Mouse (Mus musculus): Measurements from ENCODE around the gene Ddx49. TPM values are rescaled to one million over a fixed set of nuclear protein-coding genes. Genes with fewer than 3 reads are reported as not detected.
A peak's percentile ranks its signal among the peaks of the same experiment; 100 is the strongest.

The Ddx49 gene
- 44.5 and 48.0 TPM in 2 replicates for polyA plus RNA-seq (2015; fragmentation: Nextera tagmentation; extraction: Ambion mirVana)

GRCm38 (mm10) chr8:70302358-70302890 lies at the start of gene Ddx49, which contains the start of gene Cope:
Gene Ddx49, minus strand, starts transcription at chr8:70302489.
Gene Cope, plus strand, starts transcription at chr8:70302518.
- peak within 1 kb of the TSS; percentile 55 for H3K9ac ChIP-seq
- peak; percentile 92 for ATAC-seq (replicated peaks)
- H3K4me1 ChIP-seq: peaks cover 30% of the 10 kb centered on the region
- no peaks in the 10 kb centered on the region for H3K27me3 ChIP-seq (replicated peaks)
- under 1% methylated on average over 40 of the region's 40 CpGs for WGBS
- peak within 1 kb of the TSS; percentile 85 for H3K4me3 ChIP-seq
- H3K36me3 ChIP-seq (replicated peaks): peaks cover 20% of the 10 kb centered on the region; the same call in 1 of the 2 replicates
- H3K27ac ChIP-seq: peak within 1 kb of the TSS; percentile 76
- H3K4me2 ChIP-seq: peak within 1 kb of the TSS; percentile 85
- H3K9me3 ChIP-seq: no peaks in the 10 kb centered on the region

GRCm38 (mm10) chr8:70352000-70352384 lies 49.7 kb upstream of the Ddx49 start:
- H3K27ac ChIP-seq: no peak overlapping the region
- peaks cover 51% of the 10 kb centered on the region for H3K4me1 ChIP-seq

GRCm38 (mm10) chr8:70351035-70351999 lies 49.0 kb upstream of the Ddx49 start:
- H3K27ac ChIP-seq: no peak overlapping the region
- H3K36me3 ChIP-seq (replicated peaks): no peaks in the 10 kb centered on the region
- no peak for ATAC-seq (replicated peaks)
- H3K4me2 ChIP-seq: peak overlapping the region; percentile 97
- peaks cover 51% of the 10 kb centered on the region for H3K4me1 ChIP-seq
- H3K4me3 ChIP-seq: peak overlapping the region; percentile 96
- H3K27me3 ChIP-seq (replicated peaks): no peaks in the 10 kb centered on the region
- WGBS: 58% methylated on average over 15 of the region's 15 CpGs
- no peaks in the 10 kb centered on the region for H3K9me3 ChIP-seq
- H3K9ac ChIP-seq: peak overlapping the region; percentile 91

More at GRCm38 (mm10) chr8:70352000-70352384, 49.7 kb upstream of the Ddx49 start:
- WGBS: 38% methylated on average over 3 of the region's 3 CpGs
- Histone ChIP-seq H3K4me2 (peak overlapping the region; percentile 97), H3K27me3 (replicated peaks) (no peaks in the 10 kb centered on the region), H3K4me3 (peak overlapping the region; percentile 96), H3K36me3 (replicated peaks) (no peaks in the 10 kb centered on the region), H3K9me3 (no peaks in the 10 kb centered on the region), H3K9ac (peak overlapping the region; percentile 91)
- no peak for ATAC-seq (replicated peaks)

- ATAC-seq (replicated peaks): no peak
- 74% methylated on average over 1 of the region's 1 CpGs for WGBS
- Histone ChIP-seq H3K4me2 (no peak overlapping the region), H3K9me3 (no peaks in the 10 kb centered on the region), H3K4me1 (peaks cover 42% of the 10 kb centered on the region), H3K9ac (no peak overlapping the region), H3K36me3 (replicated peaks) (peaks cover 3% of the 10 kb centered on the region; the same call in 1 of the 2 replicates), H3K4me3 (no peak overlapping the region), H3K27me3 (replicated peaks) (no peaks in the 10 kb centered on the region), H3K27ac (no peak overlapping the region)
These were observed 45.7 kb upstream of the Ddx49 start for GRCm38 (mm10) chr8:70347860-70348420.

GRCm38 (mm10) chr8:70347443-70347842 lies 45.2 kb upstream of the Ddx49 start:
- no peaks in the 10 kb centered on the region for H3K9me3 ChIP-seq
- ATAC-seq (replicated peaks): no peak
- no peaks in the 10 kb centered on the region for H3K27me3 ChIP-seq (replicated peaks)
- WGBS: 89% methylated on average over 4 of the region's 4 CpGs
- peaks cover 42% of the 10 kb centered on the region for H3K4me1 ChIP-seq
- H3K4me2 ChIP-seq: no peak overlapping the region
- no peak overlapping the region for H3K4me3 ChIP-seq
- H3K36me3 ChIP-seq (replicated peaks): peaks cover 5% of the 10 kb centered on the region; the same call in 1 of the 2 replicates
- no peak overlapping the region for H3K9ac ChIP-seq
- no peak overlapping the region for H3K27ac ChIP-seq

- no peak overlapping the region for H3K27ac ChIP-seq
- H3K36me3 ChIP-seq (replicated peaks): peaks cover 18% of the 10 kb centered on the region; the same call in 1 of the 2 replicates
- no peak overlapping the region for H3K4me2 ChIP-seq
- H3K9ac ChIP-seq: no peak overlapping the region
- WGBS: 90% methylated on average over 2 of the region's 2 CpGs
- no peak for ATAC-seq (replicated peaks)
- H3K9me3 ChIP-seq: no peaks in the 10 kb centered on the region
- H3K27me3 ChIP-seq (replicated peaks): no peaks in the 10 kb centered on the region
- peaks cover 11% of the 10 kb centered on the region for H3K4me1 ChIP-seq
- H3K4me3 ChIP-seq: no peak overlapping the region
These were observed 42.0 kb upstream of the Ddx49 start for GRCm38 (mm10) chr8:70344279-70344678.

- peaks cover 23% of the 10 kb centered on the region; the same call in 1 of the 2 replicates for H3K36me3 ChIP-seq (replicated peaks)
These were observed 41.4 kb upstream of the Ddx49 start for GRCm38 (mm10) chr8:70343696-70344095.

GRCm38 (mm10) chr8:70343076-70343475 lies 40.8 kb upstream of the Ddx49 start:
- ATAC-seq (replicated peaks): no peak
- no peak overlapping the region for H3K9ac ChIP-seq
- no peaks in the 10 kb centered on the region for H3K9me3 ChIP-seq
- no peak overlapping the region for H3K4me2 ChIP-seq
- no peak overlapping the region for H3K4me3 ChIP-seq
- WGBS: 94% methylated on average over 7 of the region's 7 CpGs
- H3K27me3 ChIP-seq (replicated peaks): no peaks in the 10 kb centered on the region
- H3K27ac ChIP-seq: no peak overlapping the region
- peaks cover 3% of the 10 kb centered on the region; the same call in 1 of the 2 replicates for H3K4me1 ChIP-seq
- H3K36me3 ChIP-seq (replicated peaks): peaks cover 30% of the 10 kb centered on the region

More at GRCm38 (mm10) chr8:70343696-70344095, 41.4 kb upstream of the Ddx49 start:
- no peak overlapping the region for H3K9ac ChIP-seq
- 64% methylated on average over 6 of the region's 6 CpGs for WGBS
- no peak overlapping the region for H3K4me2 ChIP-seq
- H3K4me3 ChIP-seq: no peak overlapping the region
- no peak overlapping the region for H3K27ac ChIP-seq
- H3K27me3 ChIP-seq (replicated peaks): no peaks in the 10 kb centered on the region
- peak; percentile 46 for ATAC-seq (replicated peaks)
- H3K9me3 ChIP-seq: no peaks in the 10 kb centered on the region
- H3K4me1 ChIP-seq: peaks cover 5% of the 10 kb centered on the region; the same call in 1 of the 2 replicates

GRCm38 (mm10) chr8:70342007-70342406 lies 39.7 kb upstream of the Ddx49 start:
- Histone ChIP-seq H3K27me3 (replicated peaks) (no peaks in the 10 kb centered on the region), H3K4me2 (no peak overlapping the region), H3K27ac (no peak overlapping the region), H3K9me3 (no peaks in the 10 kb centered on the region), H3K9ac (no peak overlapping the region), H3K4me3 (no peak overlapping the region), H3K36me3 (replicated peaks) (peaks cover 40% of the 10 kb centered on the region), H3K4me1 (no peaks in the 10 kb centered on the region)
- WGBS: 86% methylated on average over 14 of the region's 14 CpGs
- ATAC-seq (replicated peaks): no peak

GRCm38 (mm10) chr8:70340659-70341058 lies 38.4 kb upstream of the Ddx49 start:
- H3K36me3 ChIP-seq (replicated peaks): peaks cover 53% of the 10 kb centered on the region
- H3K9me3 ChIP-seq: no peaks in the 10 kb centered on the region
- no peak overlapping the region for H3K4me2 ChIP-seq
- H3K4me1 ChIP-seq: no peaks in the 10 kb centered on the region
- no peak overlapping the region for H3K9ac ChIP-seq
- no peak overlapping the region for H3K4me3 ChIP-seq
- ATAC-seq (replicated peaks): no peak
- WGBS: 93% methylated on average over 7 of the region's 7 CpGs
- no peaks in the 10 kb centered on the region for H3K27me3 ChIP-seq (replicated peaks)
- no peak overlapping the region for H3K27ac ChIP-seq

- no peak overlapping the region for H3K27ac ChIP-seq
- no peak for ATAC-seq (replicated peaks)
- no peaks in the 10 kb centered on the region for H3K4me1 ChIP-seq
- no peak overlapping the region for H3K4me2 ChIP-seq
- no peaks in the 10 kb centered on the region for H3K9me3 ChIP-seq
- no peak overlapping the region for H3K9ac ChIP-seq
- peaks cover 69% of the 10 kb centered on the region for H3K36me3 ChIP-seq (replicated peaks)
- no peaks in the 10 kb centered on the region for H3K27me3 ChIP-seq (replicated peaks)
- no peak overlapping the region for H3K4me3 ChIP-seq
- WGBS: 90% methylated on average over 7 of the region's 7 CpGs
These were observed 36.6 kb upstream of the Ddx49 start for GRCm38 (mm10) chr8:70338931-70339330.

GRCm38 (mm10) chr8:70332878-70333202 lies 30.6 kb upstream of the Ddx49 start:
- Histone ChIP-seq H3K36me3 (replicated peaks) (peaks cover 57% of the 10 kb centered on the region), H3K4me1 (peaks cover 24% of the 10 kb centered on the region), H3K9ac (no peak overlapping the region), H3K4me3 (no peak overlapping the region), H3K27ac (no peak overlapping the region), H3K27me3 (replicated peaks) (no peaks in the 10 kb centered on the region), H3K9me3 (no peaks in the 10 kb centered on the region), H3K4me2 (no peak overlapping the region)
- WGBS: 98% methylated on average over 6 of the region's 6 CpGs
- ATAC-seq (replicated peaks): peak; percentile 7
